Mouse (Mus musculus) ES-Bruce4 (cell line): Measurements from ENCODE around the gene Slc26a10.

ENCODE experiments used
- CTCF ChIP-seq: IDR thresholded peaks from one replicate; pipeline ENCODE4 v1.8.1; 2011; ENCODE audit warnings: low read depth, low read length
- EP300 ChIP-seq: IDR thresholded peaks from 2 replicates; pipeline ENCODE4 v1.6.1; 2011; ENCODE audit warnings: low read depth, low read length; ENCODE audit not compliant: insufficient read depth

DNA sequence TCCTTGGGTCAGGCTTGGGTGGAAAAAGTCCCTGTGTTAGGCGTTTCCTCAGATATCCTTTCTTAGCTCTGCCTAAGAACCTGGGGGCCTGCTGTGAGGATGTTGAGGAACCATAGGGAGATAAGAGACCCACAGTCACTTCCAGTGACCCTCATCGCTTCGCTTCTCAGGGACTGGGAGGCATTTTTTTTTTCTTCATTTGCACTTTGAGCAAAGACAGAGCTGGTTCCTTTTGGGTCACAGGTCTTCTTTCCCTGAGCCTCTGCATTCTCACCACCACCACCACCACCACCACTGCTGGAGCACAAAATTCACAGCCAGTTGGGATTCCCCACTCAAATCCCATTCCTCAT is 226 bp upstream of the Slc26a10 start:
- TF ChIP-seq EP300 (no peak), CTCF (no peak)
